Mouse (Mus musculus) adrenal gland, postnatal 4 days (tissue): ENCODE results near the gene Gper1. TPM values are rescaled to one million over a fixed set of nuclear protein-coding genes. Genes with fewer than 3 reads are reported as not detected.

Source experiments
- DNase-seq, 2 experiments: peaks; one replicate each; pipeline ENCODE4 v3.0.0; 2021 to 2022; ENCODE audit warnings: low spot score in 2 of 2, mixed read lengths in 2 of 2
- total RNA-seq, 2 experiments: library from RNA; stranded (reverse); gene quantifications; 2 replicates each; pipeline ENCODE4 v1.2.3; 2021

The Gper1 gene
- total RNA-seq, 2 experiments from 2014 or later: 6.0 to 7.4 TPM

DNA sequence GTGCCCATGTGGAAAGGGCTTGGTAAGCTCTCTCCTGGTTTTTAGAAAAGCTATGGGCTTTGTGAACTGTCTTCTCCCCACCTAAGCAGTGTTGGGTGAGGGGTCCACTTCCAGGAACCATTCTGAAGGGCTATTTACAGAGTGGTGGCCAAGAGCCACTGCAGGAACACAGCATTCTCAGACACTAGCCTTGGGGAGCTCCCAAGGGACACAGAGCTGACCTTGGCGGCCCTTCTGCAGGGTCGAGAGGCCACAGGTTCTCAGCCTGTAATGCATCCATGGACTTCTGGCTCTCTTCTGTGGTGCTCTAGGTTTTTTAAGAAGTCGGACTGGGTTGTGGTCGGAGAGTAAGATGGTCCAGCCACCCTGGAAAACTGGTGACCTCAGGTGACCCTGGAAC, 12.9 kb upstream of the Gper1 start:
- no peak for DNase-seq

DNA sequence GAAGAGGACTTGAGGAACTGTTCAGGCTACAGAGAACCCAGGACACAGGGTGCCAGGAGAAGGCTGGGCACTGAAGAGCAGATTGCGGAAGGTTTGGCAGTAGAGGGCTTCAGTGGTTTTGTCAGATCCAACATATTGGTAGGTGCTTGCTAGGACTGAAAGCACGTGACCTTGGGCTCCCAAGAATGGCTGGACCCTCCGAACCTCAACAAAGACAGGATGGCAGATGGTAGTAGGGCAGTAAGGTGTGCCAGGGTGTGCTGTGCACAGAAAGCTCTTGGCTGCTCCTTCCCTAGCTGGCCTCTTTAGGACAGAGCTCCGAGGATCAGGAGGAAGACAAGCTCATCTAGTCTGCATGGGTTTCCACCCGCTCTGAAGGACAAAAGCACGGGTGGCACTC, 11.8 kb upstream of the Gper1 start:
- DNase-seq: no peak

DNA sequence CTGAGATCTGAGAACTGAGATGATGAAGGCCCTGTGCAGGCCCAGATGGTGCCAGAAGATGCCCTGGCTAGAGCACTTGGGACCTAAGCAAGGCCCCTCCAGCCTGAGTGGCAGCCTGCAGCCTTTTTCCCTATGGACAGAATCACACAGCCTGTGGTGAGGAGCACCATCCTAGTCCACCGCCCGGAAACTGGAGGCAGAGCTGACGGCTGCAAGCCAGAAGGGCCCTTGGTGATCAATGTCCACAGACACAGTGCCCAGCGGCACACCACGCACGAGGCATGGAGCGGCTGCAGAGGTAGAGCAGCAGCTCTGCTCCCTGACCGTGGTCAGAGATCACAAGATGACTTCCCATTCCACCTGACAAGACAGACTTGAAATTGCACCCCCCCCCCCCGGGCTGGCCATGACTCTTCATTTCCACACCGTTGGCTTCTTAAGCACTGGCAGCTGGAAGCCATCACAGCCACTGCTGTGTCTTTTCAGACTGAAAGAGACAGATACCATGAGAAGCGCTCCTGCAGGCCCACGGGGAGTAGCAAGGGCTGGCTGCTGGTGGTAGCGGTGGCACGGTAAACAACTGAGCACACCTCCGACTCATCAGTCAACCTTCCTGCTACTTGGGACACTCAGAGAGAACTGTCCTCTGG, 11.2 kb upstream of the Gper1 start:
- no peak for DNase-seq

- no peak for DNase-seq
Observed at GRCm38 (mm10) chr5:139413545-139413944, 9.4 kb upstream of the Gper1 start.

GRCm38 (mm10) chr5:139415001-139415400, 8.0 kb upstream of the Gper1 start:
- DNase-seq: no peak

GRCm38 (mm10) chr5:139416942-139417341, 6.0 kb upstream of the Gper1 start:
- no peak for DNase-seq

DNA sequence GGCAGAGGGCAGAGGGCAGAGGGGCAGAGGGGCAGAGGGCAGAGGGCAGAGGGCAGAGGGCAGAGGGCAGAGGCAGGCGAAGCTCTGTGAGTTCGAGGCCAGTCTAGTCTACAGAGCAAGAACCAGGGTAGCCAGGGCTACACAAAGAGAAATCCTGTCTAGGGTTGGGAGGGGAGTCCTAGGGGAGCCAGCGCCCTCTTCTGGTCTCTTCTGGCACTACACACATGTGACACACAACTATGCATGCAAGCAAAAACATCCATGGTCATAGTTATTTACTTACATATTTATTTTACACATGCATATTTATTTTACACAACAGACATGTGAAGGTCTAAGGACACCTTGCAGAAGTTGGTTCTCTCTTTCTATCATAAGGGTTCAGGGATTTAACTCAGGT, 5.5 kb upstream of the Gper1 start:
- DNase-seq: no peak

DNA sequence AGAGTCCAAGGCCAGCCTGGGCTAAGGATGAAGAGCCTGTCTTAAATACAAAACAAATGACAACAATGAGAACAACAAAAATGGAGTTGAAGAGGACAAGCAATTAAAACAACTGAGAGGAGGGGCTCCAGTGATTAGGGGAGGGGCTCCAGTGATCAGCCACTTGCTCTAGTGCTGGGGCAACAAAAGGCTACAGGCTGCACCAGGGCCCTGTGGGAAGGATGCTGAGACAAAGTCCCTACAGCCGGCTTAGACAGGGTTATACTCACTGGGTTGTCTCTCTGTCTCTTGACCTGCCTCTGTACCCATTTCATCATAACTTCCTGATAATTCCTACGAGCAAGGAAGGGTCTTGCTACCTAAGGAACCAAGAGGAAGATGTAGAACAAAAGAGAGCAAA, 4.8 kb upstream of the Gper1 start:
- DNase-seq: no peak

GRCm38 (mm10) chr5:139418633-139419032, 4.3 kb upstream of the Gper1 start:
- DNase-seq: no peak

- DNase-seq: no peak
Observed at GRCm38 (mm10) chr5:139425198-139425597, 2.2 kb downstream of the Gper1 start.

- DNase-seq: no peak
Observed at GRCm38 (mm10) chr5:139427001-139427400, 4.0 kb downstream of the Gper1 start.

DNA sequence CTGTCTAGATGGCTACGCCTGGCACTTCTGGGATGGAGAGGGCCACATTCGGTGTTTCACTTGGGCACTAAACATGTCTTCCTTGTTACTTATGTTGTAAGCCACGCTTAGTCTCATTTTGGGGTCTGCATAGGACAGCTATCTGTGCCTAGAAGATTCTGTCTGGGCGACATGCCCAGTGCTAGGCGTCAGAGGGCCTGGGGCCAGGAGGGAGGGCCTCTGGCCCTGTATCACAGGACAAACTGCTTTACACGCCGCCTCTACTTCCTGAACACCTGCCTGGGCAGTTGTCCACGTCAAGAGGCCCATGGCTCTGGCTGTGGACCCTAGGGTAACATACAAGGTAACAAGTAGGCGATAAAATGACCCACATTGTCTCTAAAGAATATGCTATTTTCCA, 5.0 kb downstream of the Gper1 start:
- DNase-seq: no peak

DNA sequence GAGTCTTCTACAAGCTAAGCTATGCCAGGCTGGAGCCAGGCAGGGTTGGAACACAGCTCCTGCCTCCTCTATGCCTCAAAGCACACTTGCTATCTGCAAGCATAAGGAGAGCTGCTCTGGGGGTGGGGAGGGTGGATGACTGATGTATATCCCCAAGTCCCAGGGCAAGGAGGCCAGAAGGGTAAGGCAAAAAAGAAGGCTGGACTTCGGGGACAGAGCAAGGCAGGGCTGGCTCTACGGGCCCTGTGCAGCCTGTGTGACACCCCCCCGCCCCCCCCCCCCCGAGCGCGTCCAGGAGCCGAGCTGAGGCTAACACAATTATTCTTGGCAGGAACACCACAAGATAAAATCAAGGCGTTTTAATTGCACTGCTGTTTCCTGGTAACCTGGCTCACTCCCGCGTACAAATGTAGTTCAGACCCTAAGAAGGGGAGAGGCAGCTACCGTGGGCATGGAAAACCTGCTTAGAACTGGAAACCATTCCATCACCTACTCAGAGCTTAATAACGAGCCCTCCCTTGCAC, 6.9 kb downstream of the Gper1 start:
- no peak for DNase-seq

DNA sequence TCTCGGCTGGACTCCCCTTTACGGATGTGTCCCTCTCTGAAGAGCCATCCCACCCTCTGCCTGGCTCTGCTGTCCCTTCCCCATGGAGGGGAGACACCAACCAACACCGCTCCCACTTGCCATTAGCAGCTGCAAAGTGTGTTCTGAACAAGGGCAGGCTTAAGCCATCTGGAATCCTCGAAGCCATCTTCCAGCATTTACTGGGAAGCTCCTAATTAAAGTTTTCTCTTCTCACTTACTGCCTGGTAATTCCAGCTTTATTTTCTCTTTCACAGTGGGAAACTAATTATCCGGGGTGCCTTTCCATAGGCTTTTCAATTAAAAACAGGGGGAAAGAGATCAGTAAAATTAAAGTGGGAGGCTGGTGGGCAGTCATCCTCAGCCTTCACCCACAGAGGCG, 9.4 kb downstream of the Gper1 start:
- DNase-seq: no peak

DNA sequence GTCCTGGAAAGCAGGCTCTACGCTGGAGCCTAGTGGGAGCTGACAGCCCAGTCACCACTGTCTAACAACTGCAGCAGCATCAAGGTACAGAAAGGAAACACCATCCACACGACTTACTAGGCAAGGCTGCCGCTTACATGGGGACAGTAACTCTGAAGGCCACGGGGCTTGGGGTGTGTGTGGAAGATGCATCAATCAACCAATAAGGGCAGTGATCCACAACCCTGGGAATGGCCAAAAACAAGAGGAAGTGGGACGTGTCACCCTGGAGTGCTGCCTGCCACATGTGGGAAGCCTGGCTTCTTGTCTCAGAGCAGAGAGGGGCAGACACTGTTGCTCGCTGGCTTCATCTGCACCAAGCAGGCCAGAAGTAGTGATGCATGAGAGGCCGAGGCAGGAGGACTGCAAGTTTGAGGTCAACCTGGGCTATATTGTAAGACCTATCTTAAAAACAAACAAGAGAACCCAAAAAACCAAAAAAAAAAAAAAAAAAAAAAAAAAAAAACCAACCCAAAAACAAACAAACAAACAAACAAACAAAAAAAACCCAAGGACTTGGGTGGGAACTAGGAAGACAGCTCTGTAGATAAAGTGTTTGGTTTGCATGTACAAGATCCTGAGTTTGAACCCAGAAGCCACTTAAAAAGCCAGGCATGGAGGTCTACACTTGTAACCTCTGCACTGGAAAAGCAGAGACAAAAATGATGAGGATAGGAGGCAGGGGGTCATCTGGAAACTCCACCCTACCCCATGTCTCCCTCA, 10.0 kb downstream of the Gper1 start:
- DNase-seq: no peak

GRCm38 (mm10) chr5:139433842-139434568, 11.1 kb downstream of the Gper1 start:
- no peak for DNase-seq

GRCm38 (mm10) chr5:139434940-139435339, 12.0 kb downstream of the Gper1 start:
- DNase-seq: no peak

DNA sequence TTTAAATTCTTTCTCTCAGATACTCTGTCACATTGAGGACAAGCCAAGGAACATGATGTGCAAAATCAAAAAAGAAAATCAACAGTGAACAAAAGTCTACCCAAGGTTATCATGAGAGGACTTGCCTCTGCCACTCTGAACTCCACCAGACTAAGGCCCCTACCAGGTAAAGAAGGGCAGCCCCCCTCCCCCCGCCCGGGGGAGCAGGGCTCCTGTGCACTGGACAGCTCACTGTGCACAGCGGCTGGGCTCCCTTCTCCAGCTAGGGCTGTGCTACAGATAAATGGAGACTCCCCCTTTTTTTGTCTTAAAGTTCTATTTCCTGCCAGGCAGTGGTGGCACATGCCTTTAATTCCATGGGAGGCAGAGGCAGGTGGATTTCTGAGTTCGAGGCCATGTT, 14.8 kb downstream of the Gper1 start:
- no peak for DNase-seq

GRCm38 (mm10) chr5:139438440-139438839, 15.5 kb downstream of the Gper1 start:
- no peak for DNase-seq

DNA sequence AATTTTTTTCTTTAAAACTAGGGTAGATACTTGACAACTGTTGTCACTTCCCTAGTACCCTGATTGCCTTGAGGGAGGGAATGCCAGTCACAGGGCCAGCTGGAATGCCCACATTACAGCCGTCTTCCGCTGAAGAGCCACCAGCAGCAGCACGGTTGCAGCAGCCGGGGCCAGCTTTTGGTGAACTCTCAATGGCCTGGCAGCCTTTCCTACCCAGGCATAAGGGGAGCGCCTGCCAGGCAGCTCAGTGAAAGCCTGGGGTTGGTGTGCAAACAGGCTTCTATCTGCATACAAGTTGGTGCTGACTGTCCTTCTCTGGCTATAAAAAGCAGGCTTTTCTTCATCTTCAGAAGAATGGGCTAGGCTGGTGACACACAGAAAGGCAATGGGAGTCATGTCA, 17.5 kb downstream of the Gper1 start:
- no peak for DNase-seq

GRCm38 (mm10) chr5:139440926-139441725, 18.2 kb downstream of the Gper1 start:
- DNase-seq: no peak
